Mouse (Mus musculus) testis, adult 2 months (tissue): ENCODE results near the gene Oaz2.

Experiments used
- CTCF ChIP-seq: fragments of 200-500 bp; IDR thresholded peaks from 2 replicates; pipeline ENCODE4 v1.5.1; 2012; ENCODE audit warnings: low read depth, mild to moderate bottlenecking, inconsistent platforms, low read length, moderate library complexity; ENCODE audit not compliant: control insufficient read depth, insufficient read depth, insufficient replicate concordance
- POLR2A ChIP-seq: fragments of 200-500 bp; IDR thresholded peaks from 2 replicates; pipeline ENCODE4 v1.6.1; 2012; ENCODE audit warnings: low read depth, mild to moderate bottlenecking, inconsistent platforms, low read length, moderate library complexity; ENCODE audit not compliant: control insufficient read depth

DNA sequence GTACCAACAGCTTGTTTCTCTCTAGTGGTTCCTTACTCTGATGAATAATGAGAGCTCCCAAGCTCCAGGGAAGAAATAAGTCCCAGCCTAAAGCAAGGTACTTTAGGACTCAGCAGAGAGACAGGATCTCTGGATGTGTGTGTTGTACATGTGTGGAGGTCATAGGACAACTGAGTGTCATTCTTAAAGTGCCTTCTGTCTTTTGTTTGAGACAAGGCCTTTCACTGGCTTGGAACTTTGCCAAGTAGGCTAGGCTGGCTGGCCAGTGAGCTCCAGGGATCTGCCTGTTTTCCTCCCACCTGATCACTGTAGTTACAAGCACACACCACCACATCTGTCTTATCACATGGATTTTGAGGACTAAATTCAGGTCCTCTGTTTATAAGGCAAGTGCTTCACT lies 28.5 kb downstream of the Oaz2 start:
- no peak for TF ChIP-seq POLR2A
- no peak for TF ChIP-seq CTCF
